Mouse (Mus musculus) lung, embryonic 14.5 days (tissue): ENCODE measurements at regions not wholly inside any gene's neighbourhood (a gene's known extent, or its start where the extent isn't known, plus 50 kb on each side); places are given as distances from the start of the nearest gene placed in this dataset.

Experiments
- ATAC-seq: fragments of 200-750 bp; cut with Nextera tagmentation; 2 replicates; pipeline ENCODE4 v1.8.0; 2017; ENCODE audit warnings: mild to moderate bottlenecking, moderate TSS enrichment, moderate library complexity; ENCODE audit not compliant: insufficient read depth
- DNase-seq: peaks from one replicate; pipeline ENCODE4 v3.0.0-alpha.2; 2015
- H3K27ac ChIP-seq: fragments of 300-500 bp; sonication (generic); 2 replicates; pipeline ENCODE4 v1.5.1; 2014; ENCODE audit warnings: low read depth, mild to moderate bottlenecking, moderate library complexity
- H3K27me3 ChIP-seq: fragments of 300-500 bp; sonication (generic); 2 replicates; pipeline ENCODE4 v1.6.1; 2014; ENCODE audit warnings: low read length, control low read depth; ENCODE audit not compliant: insufficient read depth
- H3K36me3 ChIP-seq: fragments of 300-500 bp; sonication (generic); 2 replicates; pipeline ENCODE4 v1.6.1; 2014; ENCODE audit warnings: control low read depth; ENCODE audit not compliant: insufficient read depth
- H3K4me1 ChIP-seq: fragments of 300-500 bp; sonication (generic); 2 replicates; pipeline ENCODE4 v1.6.1; 2014; ENCODE audit warnings: antibody characterized with exemption, control low read depth; ENCODE audit not compliant: insufficient read depth
- H3K4me2 ChIP-seq: fragments of 300-500 bp; sonication (generic); 2 replicates; pipeline ENCODE4 v1.6.1; 2014; ENCODE audit warnings: mild to moderate bottlenecking
- H3K4me3 ChIP-seq: fragments of 300-500 bp; sonication (generic); 2 replicates; pipeline ENCODE4 v1.5.1; 2014; ENCODE audit warnings: low read depth, low read length
- H3K9ac ChIP-seq: fragments of 300-500 bp; sonication (generic); 2 replicates; pipeline ENCODE4 v1.6.1; 2014
- H3K9me3 ChIP-seq: fragments of 300-500 bp; sonication (generic); 2 replicates; pipeline ENCODE4 v1.6.1; 2016; ENCODE audit warnings: low read depth, low read length, control low read depth
- CTCF ChIP-seq: IDR thresholded peaks from 2 replicates; pipeline ENCODE4 v1.5.1; 2016; ENCODE audit warnings: antibody characterized with exemption, low read depth
- whole genome bisulfite sequencing: fragments of 180-500 bp; shearing (Covaris S2); extraction: QIAGEN DNeasy Blood & Tissue Kit; methylation state at CpG from one replicate; pipeline ENCODE4 v1.1.7; 2014; 5-methylcytosine and 5-hydroxymethylcytosine counted together

DNA sequence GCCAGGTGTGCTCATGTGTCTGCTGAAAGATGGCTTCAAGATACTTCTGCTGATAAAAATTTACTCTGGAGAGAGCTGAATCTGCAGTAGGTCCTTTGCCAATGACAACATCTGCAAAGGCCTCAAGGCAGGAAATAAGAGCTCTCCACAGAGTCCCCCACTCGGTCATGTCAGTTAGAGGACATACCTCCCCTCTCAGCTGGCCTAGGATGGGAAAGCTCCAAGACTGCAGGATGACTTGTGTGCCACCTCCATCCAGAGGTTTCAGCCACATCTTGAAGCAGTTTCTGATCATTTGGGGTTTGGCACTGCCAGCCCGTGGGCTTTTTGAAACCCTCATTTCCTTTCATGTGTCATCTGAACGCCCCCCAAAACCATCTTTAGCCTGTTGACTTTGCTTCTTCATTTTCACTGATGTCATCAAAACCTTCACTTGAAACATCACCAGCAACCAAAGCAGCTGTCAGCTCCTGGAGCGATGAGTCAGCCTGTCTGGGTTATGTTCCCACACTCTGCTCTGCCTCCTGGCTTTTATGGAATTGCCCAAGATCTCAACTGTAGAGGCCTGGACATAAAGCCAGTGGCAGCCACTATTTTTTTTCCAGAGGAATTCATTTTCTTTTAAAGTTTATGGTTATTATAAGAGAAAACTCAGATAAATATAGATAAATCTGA lies 256.5 kb upstream of the Tenm4 start:
- Histone ChIP-seq H3K9ac (no peak overlapping the region), H3K4me3 (no peak overlapping the region), H3K27me3 (no peaks in the 10 kb centered on the region), H3K27ac (no peak overlapping the region), H3K4me2 (no peak overlapping the region), H3K4me1 (no peaks in the 10 kb centered on the region), H3K36me3 (no peaks in the 10 kb centered on the region), H3K9me3 (no peaks in the 10 kb centered on the region)
- no peak for ATAC-seq
- TF ChIP-seq CTCF = no peak
- 66% methylated on average over 4 of the region's 4 CpGs for WGBS
- DNase-seq = peak; percentile 13

DNA sequence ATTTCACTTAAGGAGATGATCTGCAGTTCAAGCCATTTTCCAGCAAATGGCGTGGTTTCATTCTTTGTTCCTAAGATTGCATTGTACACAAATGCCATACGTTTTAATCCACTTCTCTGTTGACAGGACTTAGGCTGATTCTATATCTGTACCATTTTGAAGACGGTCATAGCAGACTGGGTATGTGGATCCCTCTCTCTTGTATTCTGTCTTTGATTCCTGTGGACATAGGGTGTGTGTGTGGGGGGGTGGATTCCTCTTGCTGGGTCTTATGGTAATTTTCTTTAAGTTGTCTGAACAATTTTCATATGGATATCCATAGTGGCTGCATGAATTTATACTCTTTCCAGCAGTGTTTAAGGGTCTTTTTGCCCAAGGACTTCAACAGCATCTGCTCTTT lies 251.1 kb upstream of the Tenm4 start:
- H3K27me3 ChIP-seq = no peaks in the 10 kb centered on the region
- DNase-seq = no peak
- no peaks in the 10 kb centered on the region for H3K9me3 ChIP-seq
- H3K4me2 ChIP-seq = no peak overlapping the region
- H3K27ac ChIP-seq = no peak overlapping the region
- no peak for TF ChIP-seq CTCF
- no peaks in the 10 kb centered on the region for H3K36me3 ChIP-seq
- ATAC-seq = no peak
- no peak overlapping the region for H3K9ac ChIP-seq
- H3K4me3 ChIP-seq = no peak overlapping the region
- WGBS = 73% methylated on average over 3 of the region's 3 CpGs
- H3K4me1 ChIP-seq = no peaks in the 10 kb centered on the region

- DNase-seq (no peak), ATAC-seq (no peak)
- TF ChIP-seq CTCF = no peak
- Histone ChIP-seq H3K9ac (no peak overlapping the region), H3K9me3 (no peaks in the 10 kb centered on the region), H3K36me3 (no peaks in the 10 kb centered on the region), H3K4me3 (no peak overlapping the region), H3K4me1 (no peaks in the 10 kb centered on the region), H3K27me3 (no peaks in the 10 kb centered on the region), H3K27ac (no peak overlapping the region), H3K4me2 (no peak overlapping the region)
- 68% methylated on average over 2 of the region's 2 CpGs for WGBS
Observed at GRCm38 (mm10) chr7:95924805-95925204, 246.2 kb upstream of the Tenm4 start.

DNA sequence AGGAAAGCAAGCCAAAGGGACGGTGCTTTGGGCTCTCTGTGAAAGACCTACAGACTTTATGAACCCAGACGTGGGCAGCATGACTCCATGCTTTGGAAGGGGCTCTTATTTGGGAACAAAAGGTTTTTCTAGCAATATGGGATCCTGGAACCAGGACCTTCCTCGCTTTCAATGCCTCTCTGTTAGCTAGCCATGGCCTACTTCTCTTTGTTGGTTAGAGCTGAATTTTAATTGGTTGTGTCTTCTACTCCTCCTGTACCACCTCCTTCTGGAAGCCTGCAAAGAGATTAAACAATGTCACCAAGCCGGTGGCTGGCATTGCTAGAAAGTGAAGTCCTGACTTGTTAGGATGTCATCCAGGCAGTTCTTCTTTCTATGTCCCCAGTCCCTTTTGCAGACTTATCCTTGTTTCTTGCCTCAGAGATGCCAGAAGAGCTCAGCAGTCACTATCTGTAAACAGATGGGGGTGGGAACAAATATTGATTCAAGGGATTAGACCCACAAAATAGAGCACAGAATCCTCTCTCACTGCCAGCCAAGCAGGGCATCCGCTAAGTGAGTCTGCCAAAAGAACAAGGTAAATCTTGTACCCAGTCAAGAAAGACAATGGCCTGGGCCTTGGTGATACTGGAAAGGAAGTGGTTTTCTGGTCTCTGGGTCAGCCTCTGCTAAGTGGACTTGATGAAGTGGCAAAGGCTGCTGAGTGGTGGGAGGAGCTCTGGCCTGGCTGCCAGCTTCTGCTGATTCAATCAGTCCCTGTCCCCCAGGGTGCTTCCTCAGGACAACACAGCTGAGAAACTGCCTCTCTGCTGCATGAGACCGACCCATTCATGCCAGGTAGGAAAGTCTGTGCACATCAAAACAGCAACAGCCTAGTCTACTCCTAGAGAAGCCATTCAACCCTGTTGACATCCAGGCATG lies 244.7 kb upstream of the Tenm4 start:
- Histone ChIP-seq H3K27me3 (no peaks in the 10 kb centered on the region), H3K36me3 (no peaks in the 10 kb centered on the region), H3K9me3 (no peaks in the 10 kb centered on the region), H3K27ac (no peak overlapping the region), H3K9ac (no peak overlapping the region), H3K4me1 (no peaks in the 10 kb centered on the region), H3K4me3 (no peak overlapping the region), H3K4me2 (no peak overlapping the region)
- WGBS = 64% methylated on average over 6 of the region's 6 CpGs
- ATAC-seq (no peak), DNase-seq (no peak)
- no peak for TF ChIP-seq CTCF

- Histone ChIP-seq H3K27me3 (no peaks in the 10 kb centered on the region), H3K4me1 (no peaks in the 10 kb centered on the region), H3K4me3 (no peak overlapping the region), H3K4me2 (no peak overlapping the region), H3K9me3 (no peaks in the 10 kb centered on the region), H3K9ac (no peak overlapping the region), H3K27ac (no peak overlapping the region), H3K36me3 (no peaks in the 10 kb centered on the region)
- no peak for DNase-seq
- no peak for ATAC-seq
- WGBS = 66% methylated on average over 5 of the region's 5 CpGs
- no peak for TF ChIP-seq CTCF
Observed at GRCm38 (mm10) chr7:95936599-95936998, 234.4 kb upstream of the Tenm4 start.

DNA sequence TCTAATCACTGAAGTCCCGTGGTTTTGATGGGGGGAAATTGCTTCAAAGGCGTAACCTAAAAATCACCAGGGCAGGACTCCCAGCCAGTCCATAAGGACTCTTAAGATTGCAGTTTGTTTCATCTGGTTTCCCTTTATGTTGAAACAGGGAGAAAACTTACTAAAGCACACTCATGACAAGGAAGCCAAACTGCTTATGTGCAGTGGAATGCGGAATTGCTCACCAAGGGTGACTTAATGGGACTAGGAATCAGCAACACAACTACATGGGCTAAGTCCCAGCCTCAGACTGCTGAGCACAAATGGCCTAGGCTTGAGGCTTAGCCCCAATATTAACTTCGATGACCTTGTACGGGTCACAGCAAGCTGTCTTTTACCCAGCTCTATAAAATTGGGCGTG lies 227.6 kb upstream of the Tenm4 start:
- 79% methylated on average over 6 of the region's 6 CpGs for WGBS
- H3K27ac ChIP-seq = no peak overlapping the region
- H3K4me3 ChIP-seq = no peak overlapping the region
- no peak for ATAC-seq
- H3K9ac ChIP-seq = no peak overlapping the region
- no peaks in the 10 kb centered on the region for H3K4me1 ChIP-seq
- DNase-seq = peak; percentile 15
- H3K9me3 ChIP-seq = no peaks in the 10 kb centered on the region
- H3K4me2 ChIP-seq = no peak overlapping the region
- no peaks in the 10 kb centered on the region for H3K36me3 ChIP-seq
- H3K27me3 ChIP-seq = no peaks in the 10 kb centered on the region
- TF ChIP-seq CTCF = no peak

GRCm38 (mm10) chr7:95952395-95952794 lies 218.7 kb upstream of the Tenm4 start:
- Histone ChIP-seq H3K27ac (no peak overlapping the region), H3K4me2 (no peak overlapping the region), H3K4me3 (no peak overlapping the region), H3K36me3 (no peaks in the 10 kb centered on the region), H3K4me1 (no peaks in the 10 kb centered on the region), H3K9me3 (no peaks in the 10 kb centered on the region), H3K27me3 (no peaks in the 10 kb centered on the region), H3K9ac (no peak overlapping the region)
- DNase-seq = no peak
- no peak for ATAC-seq
- WGBS = 55% methylated on average over 2 of the region's 2 CpGs
- TF ChIP-seq CTCF = no peak
